Mouse (Mus musculus) WW6 (cell line): Measurements from ENCODE around the gene Tfe3.
"Not testable (repeated sequence)": the region's sequence is repeated elsewhere in the genome, so short reads cannot be mapped to it uniquely, and the experiment has no call there.

Experiments
- DNase-seq: peaks from one replicate; pipeline ENCODE4 v3.0.0-alpha.2; 2013; ENCODE audit warnings: low read depth, low spot score

Gene Tfe3

GRCm38 (mm10) chrX:7762137-7762920, at the start of gene Tfe3:
Tfe3 (plus strand) TSS chrX:7762560.
- peak; percentile 75 for DNase-seq

GRCm38 (mm10) chrX:7713764-7714134, 48.6 kb upstream of the Tfe3 start:
- not testable (repeated sequence) for DNase-seq

- not testable (repeated sequence) for DNase-seq
These were observed 48.0 kb upstream of the Tfe3 start, which contains the start of gene Wdr45 for GRCm38 (mm10) chrX:7714135-7714899. Wdr45 (plus strand) TSS chrX:7714333.

GRCm38 (mm10) chrX:7716058-7716457, 46.3 kb upstream of the Tfe3 start:
- not testable (repeated sequence) for DNase-seq

- no peak for DNase-seq
These were observed 40.7 kb upstream of the Tfe3 start, which contains the start of gene Gm45208 for GRCm38 (mm10) chrX:7721514-7722281. Gm45208 (plus strand) TSS chrX:7722245.

GRCm38 (mm10) chrX:7722282-7722611, 40.1 kb upstream of the Tfe3 start:
- DNase-seq, result no peak

GRCm38 (mm10) chrX:7722691-7723090, 39.7 kb upstream of the Tfe3 start:
- no peak for DNase-seq

- no peak for DNase-seq
These were observed 38.2 kb upstream of the Tfe3 start for GRCm38 (mm10) chrX:7724135-7724534.

GRCm38 (mm10) chrX:7725841-7726240, 36.5 kb upstream of the Tfe3 start:
- DNase-seq, result no peak

- DNase-seq, result no peak
These were observed 35.2 kb upstream of the Tfe3 start for GRCm38 (mm10) chrX:7727176-7727575.

GRCm38 (mm10) chrX:7728215-7728921, 34.0 kb upstream of the Tfe3 start, which contains the start of gene Praf2:
Praf2 (plus strand) TSS chrX:7728439.
- peak; percentile 58 for DNase-seq

- DNase-seq, result no peak
These were observed 33.5 kb upstream of the Tfe3 start for GRCm38 (mm10) chrX:7728922-7729265.

- no peak for DNase-seq
These were observed 28.7 kb upstream of the Tfe3 start for GRCm38 (mm10) chrX:7733571-7734156.

- no peak for DNase-seq
These were observed 22.9 kb upstream of the Tfe3 start for GRCm38 (mm10) chrX:7739336-7740081.

- DNase-seq, result no peak
These were observed 22.1 kb upstream of the Tfe3 start for GRCm38 (mm10) chrX:7740082-7740819.

- no peak for DNase-seq
These were observed 21.3 kb upstream of the Tfe3 start for GRCm38 (mm10) chrX:7741103-7741502.

GRCm38 (mm10) chrX:7743470-7743869, 18.9 kb upstream of the Tfe3 start:
- DNase-seq, result no peak

- no peak for DNase-seq
These were observed 17.4 kb upstream of the Tfe3 start for GRCm38 (mm10) chrX:7744940-7745339.

GRCm38 (mm10) chrX:7745429-7745828, 16.9 kb upstream of the Tfe3 start:
- no peak for DNase-seq
